Mouse (Mus musculus): ENCODE results near the gene Btg1.

DNA sequence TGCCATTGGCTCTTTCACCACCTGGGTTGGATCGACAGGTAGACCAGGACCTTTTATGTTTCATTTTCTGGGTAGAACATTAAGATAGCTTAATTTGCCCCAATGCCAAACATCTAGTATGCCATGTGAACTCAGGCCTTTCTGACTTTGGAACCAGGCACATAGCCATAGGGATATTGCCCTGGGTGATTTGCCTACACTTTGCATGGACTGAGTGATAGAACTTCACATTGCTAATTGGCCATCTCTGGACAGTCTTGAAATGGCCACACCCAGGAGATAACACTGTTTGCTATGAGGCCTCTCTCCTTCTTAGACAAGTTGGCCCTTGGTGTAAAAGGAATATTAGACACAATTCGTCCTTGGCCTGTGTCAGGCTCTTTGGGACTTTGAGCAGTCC lies 7.6 kb downstream of the Btg1 start:
- no peak for TF ChIP-seq EP300 (IDR thresholded peaks at IDR 0.05; ENCODE audit: low read depth)
- no peak for TF ChIP-seq CTCF (IDR thresholded peaks at IDR 0.05; ENCODE audit: low read depth)
